Mouse (Mus musculus) neural tube, embryonic 14.5 days (tissue): Measurements from ENCODE around the gene Ces1b. TPM values are rescaled to one million over a fixed set of nuclear protein-coding genes. Genes with fewer than 3 reads are reported as not detected.

ENCODE experiments used
- ATAC-seq: fragments of 200-750 bp; cut with Nextera tagmentation; 2 replicates; pipeline ENCODE4 v1.8.0; 2017; ENCODE audit warnings: low read depth, mild to moderate bottlenecking, moderate TSS enrichment, moderate library complexity
- H3K27ac ChIP-seq: fragments of 300-500 bp; sonication (generic); 2 replicates; pipeline ENCODE4 v1.5.1; 2014; ENCODE audit warnings: low read depth, mild to moderate bottlenecking, control low read depth, low read length, moderate library complexity, mixed read lengths
- H3K27me3 ChIP-seq: fragments of 300-500 bp; sonication (generic); 2 replicates; pipeline ENCODE4 v1.6.1; 2014; ENCODE audit warnings: low read length; ENCODE audit not compliant: control insufficient read depth, insufficient read depth
- H3K36me3 ChIP-seq: fragments of 300-500 bp; sonication (generic); 2 replicates; pipeline ENCODE4 v1.6.1; 2014; ENCODE audit warnings: low read length, mixed read lengths; ENCODE audit not compliant: control insufficient read depth, insufficient read depth
- H3K4me1 ChIP-seq: fragments of 300-500 bp; sonication (generic); 2 replicates; pipeline ENCODE4 v1.6.1; 2014; ENCODE audit warnings: low read length; ENCODE audit not compliant: control insufficient read depth, insufficient read depth
- H3K4me2 ChIP-seq: fragments of 300-500 bp; sonication (generic); 2 replicates; pipeline ENCODE4 v1.6.1; 2014; ENCODE audit warnings: mild to moderate bottlenecking, low read depth, low read length, control low read depth
- H3K4me3 ChIP-seq: fragments of 300-500 bp; sonication (generic); 2 replicates; pipeline ENCODE4 v1.5.1; 2014; ENCODE audit warnings: low read depth, low read length, control low read depth, mixed read lengths
- H3K9ac ChIP-seq: fragments of 300-500 bp; sonication (generic); replicated peaks from 2 replicates; pipeline ENCODE4 v1.6.1; 2014; ENCODE audit warnings: low read depth, mild to moderate bottlenecking, control low read depth, low read length, mixed read lengths
- H3K9me3 ChIP-seq: fragments of 300-500 bp; sonication (generic); 2 replicates; pipeline ENCODE4 v1.6.1; 2016; ENCODE audit warnings: low read length; ENCODE audit not compliant: control insufficient read depth
- WGBS: fragments of 180-500 bp; shearing (Covaris S2); extraction: QIAGEN DNeasy Blood & Tissue Kit; methylation state at CpG from one replicate; pipeline ENCODE4 v1.1.7; 2014; 5-methylcytosine and 5-hydroxymethylcytosine counted together
- polyA plus RNA-seq: library from polyadenylated mRNA; unstranded; fragments of >200 nt; fragmentation: Nextera tagmentation; extraction: Ambion mirVana; gene quantifications from 2 replicates; pipeline ENCODE4 v1.2.1, GENCODE M21; 2014

The Ces1b gene
- polyA plus RNA-seq, 1 experiment from 2014 or later: not detected

GRCm38 (mm10) chr8:93059185-93059584, 20.6 kb downstream of the Ces1b start:
- Histone ChIP-seq H3K4me2 (no peak overlapping the region), H3K9ac (no peak overlapping the region), H3K27ac (no peak overlapping the region), H3K9me3 (no peaks in the 10 kb centered on the region), H3K4me1 (no peaks in the 10 kb centered on the region), H3K4me3 (no peak overlapping the region), H3K27me3 (no peaks in the 10 kb centered on the region), H3K36me3 (no peaks in the 10 kb centered on the region)
- WGBS: 21% methylated on average over 2 of the region's 2 CpGs
- no peak for ATAC-seq

DNA sequence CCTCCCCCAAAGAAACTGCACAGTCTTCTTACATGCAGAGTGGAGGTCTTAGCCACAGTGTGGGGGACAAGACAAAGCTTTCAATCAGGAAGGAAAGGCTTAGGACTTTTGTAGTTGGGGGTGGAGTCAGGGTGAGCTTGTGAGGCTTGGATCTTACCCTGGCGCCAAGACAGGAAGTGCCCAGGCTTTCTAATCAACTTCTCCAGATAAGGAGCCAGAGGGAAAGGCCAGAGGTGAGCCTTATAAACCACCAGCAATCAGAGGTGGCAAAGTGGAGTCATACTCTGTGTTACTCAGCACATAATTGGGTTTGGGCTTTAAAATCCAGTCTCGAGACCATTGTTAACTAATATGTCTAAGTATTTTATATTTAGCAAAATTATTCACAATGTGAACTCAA, 24.6 kb downstream of the Ces1b start:
- Histone ChIP-seq H3K27me3 (no peaks in the 10 kb centered on the region), H3K9me3 (no peaks in the 10 kb centered on the region), H3K4me1 (no peaks in the 10 kb centered on the region), H3K4me2 (no peak overlapping the region), H3K4me3 (no peak overlapping the region), H3K36me3 (no peaks in the 10 kb centered on the region), H3K9ac (no peak overlapping the region), H3K27ac (no peak overlapping the region)
- ATAC-seq: no peak
- WGBS: 77% methylated on average over 2 of the region's 2 CpGs

- no peak overlapping the region for H3K27ac ChIP-seq
- H3K4me3 ChIP-seq: no peak overlapping the region
- H3K9me3 ChIP-seq: no peaks in the 10 kb centered on the region
- H3K9ac ChIP-seq: no peak overlapping the region
- H3K36me3 ChIP-seq: no peaks in the 10 kb centered on the region
- H3K4me2 ChIP-seq: no peak overlapping the region
- H3K4me1 ChIP-seq: no peaks in the 10 kb centered on the region
- no peak for ATAC-seq
- H3K27me3 ChIP-seq: no peaks in the 10 kb centered on the region
- WGBS: 78% methylated on average over 4 of the region's 4 CpGs
Observed at GRCm38 (mm10) chr8:93048510-93049416, 31.1 kb downstream of the Ces1b start.

- Histone ChIP-seq H3K27me3 (no peaks in the 10 kb centered on the region), H3K9me3 (no peaks in the 10 kb centered on the region), H3K4me1 (no peaks in the 10 kb centered on the region), H3K36me3 (no peaks in the 10 kb centered on the region), H3K9ac (no peak within 1 kb of the TSS), H3K4me2 (no peak within 1 kb of the TSS), H3K4me3 (no peak within 1 kb of the TSS), H3K27ac (no peak within 1 kb of the TSS)
- ATAC-seq: no peak
- WGBS: 89% methylated on average over 3 of the region's 3 CpGs
Observed at GRCm38 (mm10) chr8:93048092-93048491, 31.7 kb downstream of the Ces1b start, which contains the start of gene Ces1a. Gene Ces1a, minus strand, starts transcription at chr8:93048192.

DNA sequence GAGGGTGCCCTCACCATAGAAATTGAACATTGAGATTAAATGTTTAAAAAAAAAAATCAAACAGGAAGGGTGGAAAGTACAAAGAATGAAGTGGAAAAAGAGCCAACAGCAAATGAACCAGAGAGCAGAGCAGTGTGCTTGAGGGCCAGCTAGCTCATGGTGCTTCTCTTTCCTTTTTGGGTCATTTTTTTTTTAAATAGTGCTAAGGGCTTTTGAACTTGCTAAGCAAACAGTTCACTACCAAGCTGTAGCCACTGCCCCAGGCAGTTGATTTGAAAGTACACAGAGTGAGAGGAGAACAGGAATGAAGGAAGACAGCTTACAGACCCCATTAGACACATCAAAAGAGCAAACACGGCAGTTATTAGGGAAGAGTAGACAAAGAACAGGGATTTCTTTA, 36.7 kb downstream of the Ces1b start:
- Histone ChIP-seq H3K4me1 (no peaks in the 10 kb centered on the region), H3K9me3 (no peaks in the 10 kb centered on the region), H3K27me3 (no peaks in the 10 kb centered on the region), H3K4me3 (no peak overlapping the region), H3K4me2 (no peak overlapping the region), H3K27ac (no peak overlapping the region), H3K9ac (no peak overlapping the region), H3K36me3 (no peaks in the 10 kb centered on the region)
- WGBS: 60% methylated on average over 1 of the region's 1 CpGs
- ATAC-seq: no peak

DNA sequence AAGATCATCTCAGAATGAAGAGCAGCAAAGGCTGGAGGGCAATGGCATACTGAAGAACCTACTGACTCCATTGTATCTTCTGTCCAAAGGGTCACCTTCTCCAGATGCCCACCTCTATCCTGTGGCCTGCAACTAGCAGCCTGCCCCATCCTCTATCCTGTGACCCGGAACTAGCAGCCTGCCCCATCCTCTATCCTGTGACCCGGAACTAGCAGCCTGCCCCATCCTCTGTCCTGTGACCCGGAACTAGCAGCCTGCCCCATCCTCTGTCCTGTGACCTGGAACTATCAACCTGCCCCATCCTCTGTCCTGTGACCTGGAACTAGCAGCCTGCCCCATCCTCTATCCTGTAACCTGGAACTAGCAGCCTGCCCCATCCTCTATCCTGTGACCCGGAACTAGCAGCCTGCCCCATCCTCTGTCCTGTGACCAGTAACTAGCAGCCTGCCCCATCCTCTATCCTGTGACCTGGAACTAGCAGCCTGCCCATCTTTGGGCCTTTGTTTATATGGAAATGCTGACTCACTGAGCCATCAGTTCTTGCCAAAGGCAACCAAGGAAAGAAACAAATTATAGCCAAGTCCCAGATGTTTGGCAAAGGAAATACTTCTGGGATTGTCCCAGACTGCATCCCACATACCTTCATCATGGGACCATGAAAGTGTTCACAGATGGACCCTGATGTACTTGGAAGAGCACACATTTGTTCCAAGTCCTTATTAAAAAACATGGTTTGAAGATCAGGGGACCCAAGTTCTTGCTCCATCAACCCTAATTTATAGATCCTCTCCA, 38.8 kb downstream of the Ces1b start:
- Histone ChIP-seq H3K4me2 (no peak overlapping the region), H3K4me3 (no peak overlapping the region), H3K27ac (no peak overlapping the region), H3K36me3 (no peaks in the 10 kb centered on the region), H3K4me1 (no peaks in the 10 kb centered on the region), H3K9ac (no peak overlapping the region), H3K27me3 (no peaks in the 10 kb centered on the region), H3K9me3 (no peaks in the 10 kb centered on the region)
- WGBS: 90% methylated on average over 4 of the region's 4 CpGs
- ATAC-seq: no peak

GRCm38 (mm10) chr8:93040256-93040655, 39.6 kb downstream of the Ces1b start:
- 76% methylated on average over 2 of the region's 2 CpGs for WGBS
- no peak for ATAC-seq
- no peaks in the 10 kb centered on the region for H3K36me3 ChIP-seq
- no peak overlapping the region for H3K4me2 ChIP-seq
- no peaks in the 10 kb centered on the region for H3K9me3 ChIP-seq
- H3K27me3 ChIP-seq: no peaks in the 10 kb centered on the region
- H3K9ac ChIP-seq: no peak overlapping the region
- H3K27ac ChIP-seq: no peak overlapping the region
- H3K4me3 ChIP-seq: no peak overlapping the region
- H3K4me1 ChIP-seq: no peaks in the 10 kb centered on the region

- Histone ChIP-seq H3K9me3 (no peaks in the 10 kb centered on the region), H3K9ac (no peak overlapping the region), H3K36me3 (no peaks in the 10 kb centered on the region), H3K4me2 (no peak overlapping the region), H3K27ac (no peak overlapping the region), H3K27me3 (no peaks in the 10 kb centered on the region), H3K4me1 (no peaks in the 10 kb centered on the region), H3K4me3 (no peak overlapping the region)
- no peak for ATAC-seq
- 6% methylated on average over 2 of the region's 2 CpGs for WGBS
Observed at GRCm38 (mm10) chr8:93038831-93039230, 41.0 kb downstream of the Ces1b start.

DNA sequence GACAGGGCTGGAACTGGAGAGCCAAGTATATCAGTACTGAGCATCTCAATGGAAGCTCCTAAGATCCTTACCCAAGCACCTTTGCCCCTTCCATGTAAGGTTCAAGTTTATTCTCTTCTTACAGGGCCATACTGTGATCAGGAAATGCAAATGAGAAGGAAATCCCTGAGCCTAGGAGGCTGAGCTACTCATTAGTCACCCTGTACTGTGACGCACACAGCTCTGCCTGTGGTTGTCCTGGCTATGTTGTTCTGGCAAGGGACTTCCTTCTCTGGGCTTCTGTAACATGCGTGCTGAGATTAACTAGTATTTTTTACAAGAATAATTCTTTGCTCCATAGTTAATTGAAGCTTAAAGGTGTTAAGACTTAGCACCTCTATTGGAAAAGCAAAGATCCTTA, 49.2 kb downstream of the Ces1b start:
- no peak for ATAC-seq
- 79% methylated on average over 2 of the region's 2 CpGs for WGBS
- no peak overlapping the region for H3K4me2 ChIP-seq
- no peaks in the 10 kb centered on the region for H3K36me3 ChIP-seq
- H3K9ac ChIP-seq: no peak overlapping the region
- no peaks in the 10 kb centered on the region for H3K9me3 ChIP-seq
- no peaks in the 10 kb centered on the region for H3K27me3 ChIP-seq
- H3K4me3 ChIP-seq: no peak overlapping the region
- H3K4me1 ChIP-seq: no peaks in the 10 kb centered on the region
- H3K27ac ChIP-seq: no peak overlapping the region
